Mouse (Mus musculus) hindbrain, embryonic 13.5 days (tissue): Measurements from ENCODE around the gene Kcnk5. TPM values are rescaled to one million over a fixed set of nuclear protein-coding genes. Genes with fewer than 3 reads are reported as not detected.

Source experiments
- ATAC-seq: fragments of 200-750 bp; cut with Nextera tagmentation; 2 replicates; pipeline ENCODE4 v1.8.0; 2017; ENCODE audit warnings: moderate TSS enrichment; ENCODE audit not compliant: low FRiP score
- H3K27ac ChIP-seq: fragments of 300-500 bp; sonication (generic); 2 replicates; pipeline ENCODE4 v1.5.1; 2015; ENCODE audit warnings: inconsistent platforms, mild to moderate bottlenecking, moderate library complexity
- H3K27me3 ChIP-seq: fragments of 300-500 bp; sonication (generic); 2 replicates; pipeline ENCODE4 v1.6.1; 2015; ENCODE audit warnings: mild to moderate bottlenecking, inconsistent platforms
- H3K36me3 ChIP-seq: fragments of 300-500 bp; sonication (generic); 2 replicates; pipeline ENCODE4 v1.6.1; 2015; ENCODE audit warnings: mild to moderate bottlenecking, inconsistent platforms
- H3K4me1 ChIP-seq: fragments of 300-500 bp; sonication (generic); replicated peaks from 2 replicates; pipeline ENCODE4 v1.6.1; 2015; ENCODE audit warnings: inconsistent platforms
- H3K4me2 ChIP-seq: fragments of 300-500 bp; sonication (generic); 2 replicates; pipeline ENCODE4 v1.6.1; 2015; ENCODE audit warnings: inconsistent platforms, mild to moderate bottlenecking, moderate library complexity
- H3K4me3 ChIP-seq: fragments of 300-500 bp; sonication (generic); 2 replicates; pipeline ENCODE4 v1.5.1; 2015; ENCODE audit warnings: mild to moderate bottlenecking, inconsistent platforms
- H3K9ac ChIP-seq: fragments of 300-500 bp; sonication (generic); 2 replicates; pipeline ENCODE4 v1.6.1; 2015; ENCODE audit warnings: mild to moderate bottlenecking, inconsistent platforms
- H3K9me3 ChIP-seq: fragments of 300-500 bp; sonication (generic); 2 replicates; pipeline ENCODE4 v1.6.1; 2016; ENCODE audit warnings: inconsistent platforms
- WGBS: fragments of 180-500 bp; shearing (Covaris S2); methylation state at CpG from one replicate; pipeline ENCODE4 v1.1.7; 2015; 5-methylcytosine and 5-hydroxymethylcytosine counted together
- polyA plus RNA-seq: library from polyadenylated mRNA; unstranded; fragments of >200 nt; fragmentation: Nextera tagmentation; extraction: Ambion mirVana; gene quantifications from 2 replicates; pipeline ENCODE4 v1.2.1, GENCODE M21; 2015

Kcnk5 gene
- polyA plus RNA-seq, 1 experiment from 2014 or later, result 1.9 TPM

- Histone ChIP-seq H3K36me3 (no peaks in the 10 kb centered on the region), H3K9ac (no peak overlapping the region), H3K4me2 (no peak overlapping the region), H3K4me1 (no peaks in the 10 kb centered on the region), H3K9me3 (no peaks in the 10 kb centered on the region), H3K4me3 (no peak overlapping the region), H3K27me3 (no peaks in the 10 kb centered on the region), H3K27ac (no peak overlapping the region)
- no peak for ATAC-seq
- 82% methylated on average over 15 of the region's 15 CpGs for WGBS
Measured at GRCm38 (mm10) chr14:20127406-20128087, 54.1 kb downstream of the Kcnk5 start.

GRCm38 (mm10) chr14:20120868-20121267, 60.7 kb downstream of the Kcnk5 start:
- 0 out of 2 replicates have a peak, but pooled peaks cover 4% of the 10 kb centered on the region for H3K4me1 ChIP-seq
- no peak for ATAC-seq
- H3K27ac ChIP-seq, result no peak overlapping the region
- WGBS, result 78% methylated on average over 5 of the region's 5 CpGs
- H3K9ac ChIP-seq, result no peak overlapping the region
- no peaks in the 10 kb centered on the region for H3K36me3 ChIP-seq
- H3K9me3 ChIP-seq, result no peaks in the 10 kb centered on the region
- H3K4me3 ChIP-seq, result no peak overlapping the region
- no peak overlapping the region for H3K4me2 ChIP-seq
- no peaks in the 10 kb centered on the region for H3K27me3 ChIP-seq

DNA sequence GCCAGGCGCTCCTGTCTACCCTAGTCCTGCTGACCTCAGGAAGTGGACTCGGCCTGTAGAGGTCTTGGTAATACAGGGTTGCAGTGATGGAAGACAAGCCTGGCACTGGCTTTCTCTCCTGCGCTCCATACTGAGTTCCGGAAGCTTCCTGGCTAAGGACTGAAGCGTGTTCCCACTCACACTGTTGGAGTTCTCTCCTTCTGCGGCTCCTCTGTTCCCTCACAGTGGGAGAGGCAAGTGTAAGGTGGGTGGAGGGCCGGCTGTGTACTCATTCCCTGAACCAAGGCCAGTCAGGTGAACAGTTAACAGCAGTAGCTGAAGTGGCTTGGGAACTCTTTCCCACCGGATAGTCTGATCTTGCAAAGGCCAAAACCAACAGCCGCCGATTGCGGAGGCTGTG, 61.6 kb downstream of the Kcnk5 start:
- Histone ChIP-seq H3K27me3 (no peaks in the 10 kb centered on the region), H3K9me3 (no peaks in the 10 kb centered on the region), H3K4me3 (no peak overlapping the region), H3K36me3 (no peaks in the 10 kb centered on the region), H3K4me2 (no peak overlapping the region), H3K9ac (no peak overlapping the region), H3K27ac (no peak overlapping the region), H3K4me1 (0 out of 2 replicates have a peak, but pooled peaks cover 4% of the 10 kb centered on the region)
- ATAC-seq, result no peak
- WGBS, result 89% methylated on average over 11 of the region's 11 CpGs

DNA sequence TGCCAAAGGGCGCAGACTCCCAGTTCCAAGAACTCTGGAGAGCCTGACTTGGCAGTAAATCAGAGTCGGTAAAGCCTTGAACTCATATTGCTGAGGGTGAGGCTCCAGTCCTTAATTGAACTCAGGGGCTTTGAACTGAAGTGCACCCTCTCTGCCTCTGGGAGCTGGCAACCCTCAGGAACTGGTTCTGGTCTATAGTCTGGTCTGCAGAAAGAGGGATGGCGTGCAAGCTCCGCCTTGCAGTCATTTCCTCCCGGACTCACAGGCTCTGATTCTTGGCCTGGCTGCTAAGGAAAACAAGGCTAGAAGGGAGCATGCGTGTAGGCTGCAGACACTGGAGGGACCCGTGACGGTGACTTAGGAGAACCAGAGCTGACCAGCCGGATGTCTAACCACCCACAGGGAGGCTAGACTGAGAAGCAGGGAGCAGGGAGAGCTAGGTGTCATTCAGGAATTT, 65.4 kb downstream of the Kcnk5 start:
- Histone ChIP-seq H3K4me2 (no peak overlapping the region), H3K27me3 (0 out of 2 replicates have a peak, but pooled peaks cover 5% of the 10 kb centered on the region), H3K4me3 (no peak overlapping the region), H3K9me3 (0 out of 2 replicates have a peak, but pooled peaks cover 5% of the 10 kb centered on the region), H3K9ac (no peak overlapping the region), H3K27ac (no peak overlapping the region), H3K36me3 (no peaks in the 10 kb centered on the region), H3K4me1 (0 out of 2 replicates have a peak, but pooled peaks cover 4% of the 10 kb centered on the region)
- WGBS, result 59% methylated on average over 9 of the region's 9 CpGs
- no peak for ATAC-seq

DNA sequence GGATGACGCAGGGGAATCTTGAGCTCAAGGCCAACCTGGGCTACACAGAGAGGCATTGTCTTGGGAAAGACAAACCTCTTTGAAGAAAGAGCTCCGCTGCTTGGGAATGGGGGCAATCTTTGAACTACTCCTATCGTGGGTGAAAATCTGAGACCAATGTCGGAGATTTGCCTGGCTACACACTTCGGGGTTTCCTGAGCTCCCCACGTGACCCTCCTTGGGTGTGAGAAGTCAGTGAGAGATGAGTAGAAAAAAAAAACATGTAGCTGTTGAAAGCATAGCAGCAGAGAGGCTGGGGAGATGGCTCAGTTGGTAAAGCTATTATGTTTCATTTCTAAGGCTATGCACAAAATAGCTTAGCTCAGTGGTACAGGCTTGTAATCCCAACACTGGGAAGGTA, 66.7 kb downstream of the Kcnk5 start:
- 83% methylated on average over 6 of the region's 6 CpGs for WGBS
- H3K9ac ChIP-seq, result no peak overlapping the region
- no peak overlapping the region for H3K4me3 ChIP-seq
- H3K36me3 ChIP-seq, result no peaks in the 10 kb centered on the region
- 0 out of 2 replicates have a peak, but pooled peaks cover 4% of the 10 kb centered on the region for H3K4me1 ChIP-seq
- no peak for ATAC-seq
- 0 out of 2 replicates have a peak, but pooled peaks cover 5% of the 10 kb centered on the region for H3K9me3 ChIP-seq
- no peak overlapping the region for H3K4me2 ChIP-seq
- 0 out of 2 replicates have a peak, but pooled peaks cover 5% of the 10 kb centered on the region for H3K27me3 ChIP-seq
- H3K27ac ChIP-seq, result no peak overlapping the region

DNA sequence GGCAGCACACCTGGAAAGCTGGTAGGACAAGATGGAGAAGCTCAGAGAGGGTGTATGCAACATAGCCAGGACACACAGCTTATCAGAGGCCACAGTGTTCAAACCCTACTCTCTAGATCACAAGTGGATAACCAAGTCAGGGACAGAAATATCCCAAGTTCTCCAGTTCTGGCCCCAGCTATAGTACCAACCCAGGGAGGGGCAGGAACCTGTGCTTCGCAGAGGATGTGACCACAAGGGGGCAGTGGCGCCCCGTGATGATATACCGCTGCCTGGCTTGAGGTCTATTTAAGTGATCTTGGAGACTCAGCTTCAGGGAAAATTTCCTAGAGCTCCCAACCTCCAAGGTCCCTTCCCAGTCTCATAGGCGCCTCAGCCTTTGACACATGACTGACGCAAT, 67.6 kb downstream of the Kcnk5 start:
- Histone ChIP-seq H3K36me3 (no peaks in the 10 kb centered on the region), H3K27me3 (0 out of 2 replicates have a peak, but pooled peaks cover 5% of the 10 kb centered on the region), H3K4me1 (0 out of 2 replicates have a peak, but pooled peaks cover 4% of the 10 kb centered on the region), H3K4me2 (no peak overlapping the region), H3K27ac (no peak overlapping the region), H3K4me3 (no peak overlapping the region), H3K9ac (no peak overlapping the region), H3K9me3 (0 out of 2 replicates have a peak, but pooled peaks cover 5% of the 10 kb centered on the region)
- ATAC-seq, result peak; percentile 43; the same call in 1 of the 2 replicates
- WGBS, result 7% methylated on average over 6 of the region's 6 CpGs

- Histone ChIP-seq H3K27me3 (0 out of 2 replicates have a peak, but pooled peaks cover 5% of the 10 kb centered on the region), H3K4me1 (0 out of 2 replicates have a peak, but pooled peaks cover 4% of the 10 kb centered on the region), H3K4me3 (no peak overlapping the region), H3K27ac (no peak overlapping the region), H3K4me2 (no peak overlapping the region), H3K36me3 (no peaks in the 10 kb centered on the region), H3K9me3 (0 out of 2 replicates have a peak, but pooled peaks cover 5% of the 10 kb centered on the region), H3K9ac (no peak overlapping the region)
- 0 out of 2 replicates have a peak, but pooled peaks have one; percentile 32 for ATAC-seq
- WGBS, result 71% methylated on average over 7 of the region's 7 CpGs
Measured at GRCm38 (mm10) chr14:20113189-20113961, 68.2 kb downstream of the Kcnk5 start.

DNA sequence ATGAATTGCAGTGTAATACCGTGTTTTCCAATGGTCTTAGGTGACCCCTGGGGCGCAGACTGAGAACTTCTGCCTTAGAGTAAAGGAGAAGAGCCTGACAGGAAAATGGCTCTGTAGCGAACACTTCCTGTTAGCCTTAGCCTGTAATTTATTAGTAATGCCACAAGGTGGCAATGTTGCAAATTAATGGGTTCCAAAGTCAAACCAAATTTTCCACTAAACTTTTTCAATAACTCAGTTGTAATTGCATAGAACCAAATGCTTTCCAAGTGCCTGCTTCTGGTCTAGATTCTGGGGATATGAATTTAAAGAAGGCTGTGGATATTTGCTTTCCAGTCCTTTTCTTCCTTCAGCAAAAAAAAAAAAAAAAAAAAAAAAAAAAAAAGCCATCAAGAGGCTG, 69.4 kb downstream of the Kcnk5 start:
- no peak overlapping the region for H3K4me2 ChIP-seq
- WGBS, result 75% methylated on average over 3 of the region's 3 CpGs
- no peak for ATAC-seq

GRCm38 (mm10) chr14:20110945-20111344, 70.7 kb downstream of the Kcnk5 start:
- no peak for ATAC-seq
- no peaks in the 10 kb centered on the region for H3K36me3 ChIP-seq
- 0 out of 2 replicates have a peak, but pooled peaks cover 5% of the 10 kb centered on the region for H3K27me3 ChIP-seq
- no peak overlapping the region for H3K27ac ChIP-seq
- no peak overlapping the region for H3K9ac ChIP-seq
- no peak overlapping the region for H3K4me2 ChIP-seq
- 0 out of 2 replicates have a peak, but pooled peaks cover 5% of the 10 kb centered on the region for H3K9me3 ChIP-seq
- no peaks in the 10 kb centered on the region for H3K4me1 ChIP-seq
- 100% methylated on average over 1 of the region's 1 CpGs for WGBS
- no peak overlapping the region for H3K4me3 ChIP-seq

More for the DNA sequence above, 69.4 kb downstream of the Kcnk5 start:
- Histone ChIP-seq H3K9me3 (0 out of 2 replicates have a peak, but pooled peaks cover 5% of the 10 kb centered on the region), H3K36me3 (no peaks in the 10 kb centered on the region), H3K4me3 (no peak overlapping the region), H3K4me1 (0 out of 2 replicates have a peak, but pooled peaks cover 2% of the 10 kb centered on the region), H3K27ac (no peak overlapping the region), H3K9ac (no peak overlapping the region), H3K27me3 (0 out of 2 replicates have a peak, but pooled peaks cover 5% of the 10 kb centered on the region)

- Histone ChIP-seq H3K9ac (no peak overlapping the region), H3K4me3 (no peak overlapping the region), H3K36me3 (no peaks in the 10 kb centered on the region), H3K4me2 (no peak overlapping the region), H3K4me1 (no peaks in the 10 kb centered on the region), H3K27ac (no peak overlapping the region), H3K9me3 (no peaks in the 10 kb centered on the region), H3K27me3 (no peaks in the 10 kb centered on the region)
- WGBS, result 84% methylated on average over 6 of the region's 6 CpGs
- ATAC-seq, result no peak
Measured at GRCm38 (mm10) chr14:20106271-20106670, 75.3 kb downstream of the Kcnk5 start.

GRCm38 (mm10) chr14:20103207-20103606, 78.4 kb downstream of the Kcnk5 start:
- Histone ChIP-seq H3K4me3 (no peak overlapping the region), H3K27me3 (no peaks in the 10 kb centered on the region), H3K27ac (no peak overlapping the region), H3K4me1 (no peaks in the 10 kb centered on the region), H3K36me3 (no peaks in the 10 kb centered on the region), H3K9me3 (no peaks in the 10 kb centered on the region), H3K9ac (no peak overlapping the region), H3K4me2 (no peak overlapping the region)
- no peak for ATAC-seq
- 51% methylated on average over 4 of the region's 4 CpGs for WGBS

DNA sequence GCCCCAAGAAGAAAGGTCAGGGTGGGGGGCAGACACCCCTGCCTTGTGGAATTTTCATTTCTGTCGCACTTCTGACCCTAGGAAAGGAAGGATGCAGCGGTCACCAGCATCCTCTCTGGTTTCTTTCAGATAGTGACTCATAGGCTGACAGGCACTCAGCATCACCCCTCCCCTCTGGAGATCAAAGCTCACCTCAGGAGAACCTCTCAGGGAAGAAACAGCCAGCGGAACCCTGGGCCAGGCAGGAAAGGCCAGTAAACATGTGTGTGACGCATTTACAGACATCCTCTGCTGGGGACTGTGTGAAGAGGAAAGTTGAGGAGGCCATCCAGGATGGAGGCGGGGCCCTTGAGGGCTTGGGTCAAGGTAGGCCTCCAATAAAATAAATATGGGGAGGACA, 83.5 kb downstream of the Kcnk5 start:
- peaks cover 6% of the 10 kb centered on the region; the same call in 1 of the 2 replicates for H3K27me3 ChIP-seq
- no peaks in the 10 kb centered on the region for H3K4me1 ChIP-seq
- H3K9ac ChIP-seq, result no peak overlapping the region
- no peak for ATAC-seq
- no peak overlapping the region for H3K4me3 ChIP-seq
- no peaks in the 10 kb centered on the region for H3K9me3 ChIP-seq
- H3K36me3 ChIP-seq, result no peaks in the 10 kb centered on the region
- no peak overlapping the region for H3K27ac ChIP-seq
- 79% methylated on average over 5 of the region's 5 CpGs for WGBS
- H3K4me2 ChIP-seq, result no peak overlapping the region
